Mouse (Mus musculus) kidney, embryonic 14.5 days (tissue): ENCODE results near the gene Erg. TPM values are rescaled to one million over a fixed set of nuclear protein-coding genes. Genes with fewer than 3 reads are reported as not detected.

ENCODE experiments used
- ATAC-seq: fragments of 200-750 bp; cut with Nextera tagmentation; 2 replicates; pipeline ENCODE4 v1.8.0; 2017; ENCODE audit warnings: moderate number of reproducible peaks, mild to moderate bottlenecking, moderate TSS enrichment, moderate library complexity; ENCODE audit not compliant: low FRiP score, low TSS enrichment
- H3K27ac ChIP-seq: fragments of 300-500 bp; sonication (generic); 2 replicates; pipeline ENCODE4 v1.5.1; 2014; ENCODE audit warnings: low read depth, mild to moderate bottlenecking, low read length, moderate library complexity, mixed read lengths
- H3K27me3 ChIP-seq: fragments of 300-500 bp; sonication (generic); 2 replicates; pipeline ENCODE4 v1.6.1; 2014; ENCODE audit warnings: mild to moderate bottlenecking, low read length; ENCODE audit not compliant: control insufficient read depth, insufficient read depth
- H3K36me3 ChIP-seq: fragments of 300-500 bp; sonication (generic); 2 replicates; pipeline ENCODE4 v1.6.1; 2014; ENCODE audit warnings: low read length, mixed read lengths; ENCODE audit not compliant: control insufficient read depth, insufficient read depth
- H3K4me1 ChIP-seq: fragments of 300-500 bp; sonication (generic); 2 replicates; pipeline ENCODE4 v1.6.1; 2014; ENCODE audit warnings: low read length, mixed read lengths; ENCODE audit not compliant: control insufficient read depth, insufficient read depth
- H3K4me2 ChIP-seq: fragments of 300-500 bp; sonication (generic); replicated peaks from 2 replicates; pipeline ENCODE4 v1.6.1; 2014; ENCODE audit warnings: low read depth, mild to moderate bottlenecking, low read length
- H3K4me3 ChIP-seq: fragments of 300-500 bp; sonication (generic); 2 replicates; pipeline ENCODE4 v1.5.1; 2014; ENCODE audit warnings: mild to moderate bottlenecking, low read length
- H3K9ac ChIP-seq: fragments of 300-500 bp; sonication (generic); 2 replicates; pipeline ENCODE4 v1.6.1; 2014; ENCODE audit warnings: low read depth, mild to moderate bottlenecking, low read length, moderate library complexity
- H3K9me3 ChIP-seq: fragments of 300-500 bp; sonication (generic); 2 replicates; pipeline ENCODE4 v1.6.1; 2016; ENCODE audit warnings: low read length; ENCODE audit not compliant: control insufficient read depth
- WGBS: fragments of 180-500 bp; shearing (Covaris S2); extraction: QIAGEN DNeasy Blood & Tissue Kit; methylation state at CpG from one replicate; pipeline ENCODE4 v1.1.7; 2014; 5-methylcytosine and 5-hydroxymethylcytosine counted together
- polyA plus RNA-seq: library from polyadenylated mRNA; unstranded; fragments of >200 nt; fragmentation: Nextera tagmentation; extraction: Ambion mirVana; gene quantifications from 2 replicates; pipeline ENCODE4 v1.2.1, GENCODE M21; 2014

Gene Erg
- polyA plus RNA-seq, 1 experiment from 2014 or later: 6.0 TPM

- Histone ChIP-seq H3K4me1 (0 out of 2 replicates have a peak, but pooled peaks cover 4% of the 10 kb centered on the region), H3K9ac (no peak overlapping the region), H3K4me2 (no peak overlapping the region), H3K4me3 (no peak overlapping the region), H3K9me3 (no peaks in the 10 kb centered on the region), H3K36me3 (no peaks in the 10 kb centered on the region), H3K27me3 (no peaks in the 10 kb centered on the region), H3K27ac (peak overlapping the region; percentile 67; the same call in 1 of the 2 replicates)
- 73% methylated on average over 9 of the region's 9 CpGs for WGBS
- no peak for ATAC-seq
Measured at GRCm38 (mm10) chr16:95448643-95449360, 137.6 kb downstream of the Erg start.

- Histone ChIP-seq H3K4me1 (0 out of 2 replicates have a peak, but pooled peaks cover 4% of the 10 kb centered on the region), H3K27me3 (no peaks in the 10 kb centered on the region), H3K9me3 (no peaks in the 10 kb centered on the region), H3K9ac (no peak overlapping the region), H3K4me2 (no peak overlapping the region), H3K36me3 (no peaks in the 10 kb centered on the region), H3K4me3 (no peak overlapping the region), H3K27ac (no peak overlapping the region)
- ATAC-seq: no peak
- WGBS: 74% methylated on average over 4 of the region's 4 CpGs
Measured at GRCm38 (mm10) chr16:95447896-95448295, 138.5 kb downstream of the Erg start.

GRCm38 (mm10) chr16:95446368-95446767 is 140.0 kb downstream of the Erg start:
- Histone ChIP-seq H3K9me3 (no peaks in the 10 kb centered on the region), H3K27ac (no peak overlapping the region), H3K9ac (no peak overlapping the region), H3K4me3 (no peak overlapping the region), H3K4me1 (0 out of 2 replicates have a peak, but pooled peaks cover 8% of the 10 kb centered on the region), H3K27me3 (no peaks in the 10 kb centered on the region), H3K36me3 (no peaks in the 10 kb centered on the region), H3K4me2 (no peak overlapping the region)
- ATAC-seq: no peak
- WGBS: 56% methylated on average over 2 of the region's 2 CpGs

GRCm38 (mm10) chr16:95442023-95442422 is 144.4 kb downstream of the Erg start:
- Histone ChIP-seq H3K27me3 (no peaks in the 10 kb centered on the region), H3K4me2 (no peak overlapping the region), H3K36me3 (no peaks in the 10 kb centered on the region), H3K4me1 (peaks cover 20% of the 10 kb centered on the region; the same call in 1 of the 2 replicates), H3K9ac (no peak overlapping the region), H3K4me3 (no peak overlapping the region), H3K27ac (no peak overlapping the region), H3K9me3 (no peaks in the 10 kb centered on the region)
- WGBS: 71% methylated on average over 4 of the region's 4 CpGs
- no peak for ATAC-seq

GRCm38 (mm10) chr16:95441179-95441578 is 145.2 kb downstream of the Erg start:
- no peaks in the 10 kb centered on the region for H3K9me3 ChIP-seq
- 52% methylated on average over 7 of the region's 7 CpGs for WGBS
- peaks cover 20% of the 10 kb centered on the region; the same call in 1 of the 2 replicates for H3K4me1 ChIP-seq
- no peaks in the 10 kb centered on the region for H3K27me3 ChIP-seq
- no peak overlapping the region for H3K4me3 ChIP-seq
- H3K36me3 ChIP-seq: no peaks in the 10 kb centered on the region
- ATAC-seq: no peak
- H3K4me2 ChIP-seq: no peak overlapping the region
- H3K9ac ChIP-seq: no peak overlapping the region
- H3K27ac ChIP-seq: no peak overlapping the region

GRCm38 (mm10) chr16:95440334-95440733 is 146.1 kb downstream of the Erg start:
- H3K4me3 ChIP-seq: no peak overlapping the region
- WGBS: 87% methylated on average over 7 of the region's 7 CpGs
- ATAC-seq: no peak

GRCm38 (mm10) chr16:95439794-95440193 is 146.6 kb downstream of the Erg start:
- Histone ChIP-seq H3K9me3 (no peaks in the 10 kb centered on the region), H3K27ac (no peak overlapping the region), H3K27me3 (no peaks in the 10 kb centered on the region), H3K4me2 (no peak overlapping the region; the same call in 1 of the 2 replicates), H3K36me3 (no peaks in the 10 kb centered on the region), H3K4me3 (no peak overlapping the region), H3K4me1 (peaks cover 18% of the 10 kb centered on the region; the same call in 1 of the 2 replicates), H3K9ac (no peak overlapping the region)
- WGBS: 54% methylated on average over 8 of the region's 8 CpGs
- ATAC-seq: no peak

More at GRCm38 (mm10) chr16:95440334-95440733, 146.1 kb downstream of the Erg start:
- H3K9me3 ChIP-seq: no peaks in the 10 kb centered on the region
- peaks cover 20% of the 10 kb centered on the region; the same call in 1 of the 2 replicates for H3K4me1 ChIP-seq
- H3K4me2 ChIP-seq: no peak overlapping the region
- H3K27ac ChIP-seq: no peak overlapping the region
- no peak overlapping the region for H3K9ac ChIP-seq
- no peaks in the 10 kb centered on the region for H3K27me3 ChIP-seq
- H3K36me3 ChIP-seq: no peaks in the 10 kb centered on the region

GRCm38 (mm10) chr16:95438848-95439540 is 147.4 kb downstream of the Erg start:
- no peaks in the 10 kb centered on the region for H3K9me3 ChIP-seq
- no peak overlapping the region for H3K27ac ChIP-seq
- WGBS: 51% methylated on average over 17 of the region's 17 CpGs
- no peaks in the 10 kb centered on the region for H3K27me3 ChIP-seq
- ATAC-seq: peak; percentile 59
- no peak overlapping the region for H3K9ac ChIP-seq
- H3K4me1 ChIP-seq: peaks cover 16% of the 10 kb centered on the region; the same call in 1 of the 2 replicates
- no peak overlapping the region for H3K4me2 ChIP-seq
- H3K4me3 ChIP-seq: no peak overlapping the region
- H3K36me3 ChIP-seq: no peaks in the 10 kb centered on the region

GRCm38 (mm10) chr16:95436611-95437010 is 149.8 kb downstream of the Erg start:
- no peak overlapping the region for H3K27ac ChIP-seq
- 74% methylated on average over 8 of the region's 8 CpGs for WGBS
- ATAC-seq: no peak

More at GRCm38 (mm10) chr16:95436611-95437010, 149.8 kb downstream of the Erg start:
- Histone ChIP-seq H3K27me3 (no peaks in the 10 kb centered on the region), H3K4me1 (peaks cover 14% of the 10 kb centered on the region; the same call in 1 of the 2 replicates), H3K4me3 (no peak overlapping the region), H3K36me3 (no peaks in the 10 kb centered on the region), H3K9ac (no peak overlapping the region), H3K4me2 (no peak overlapping the region), H3K9me3 (no peaks in the 10 kb centered on the region)
